Mouse (Mus musculus): ENCODE data around the gene Emx2. TPM values are rescaled to one million over a fixed set of nuclear protein-coding genes. Genes with fewer than 3 reads are reported as not detected.

The Emx2 gene
- polyA plus RNA-seq, 1 experiment from 2014 or later, result 0.37 TPM

- Histone ChIP-seq H3K4me2 (no peak overlapping the region), H3K27me3 (replicated peaks) (no peaks in the 10 kb centered on the region), H3K36me3 (no peaks in the 10 kb centered on the region), H3K9ac (no peak overlapping the region), H3K9me3 (no peaks in the 10 kb centered on the region), H3K4me3 (replicated peaks) (no peak overlapping the region), H3K4me1 (no peaks in the 10 kb centered on the region), H3K27ac (no peak overlapping the region)
- no peak for ATAC-seq (ENCODE audit: insufficient read depth, low FRiP score, low read depth)
- WGBS, result 87% methylated on average over 3 of the region's 3 CpGs
These were observed 22.4 kb downstream of the Emx2 start for GRCm38 (mm10) chr19:59480563-59480962.

- 85% methylated on average over 1 of the region's 1 CpGs for WGBS
- Histone ChIP-seq H3K9me3 (no peaks in the 10 kb centered on the region), H3K27ac (no peak overlapping the region), H3K4me2 (no peak overlapping the region), H3K4me3 (replicated peaks) (no peak overlapping the region), H3K27me3 (replicated peaks) (no peaks in the 10 kb centered on the region), H3K9ac (no peak overlapping the region), H3K36me3 (no peaks in the 10 kb centered on the region), H3K4me1 (no peaks in the 10 kb centered on the region)
- no peak for ATAC-seq (ENCODE audit: insufficient read depth, low FRiP score, low read depth)
These were observed 34.1 kb downstream of the Emx2 start for GRCm38 (mm10) chr19:59492258-59492657.

GRCm38 (mm10) chr19:59496832-59497231 is 38.7 kb downstream of the Emx2 start:
- no peak overlapping the region for H3K4me2 ChIP-seq
- H3K9ac ChIP-seq, result no peak overlapping the region
- no peak overlapping the region for H3K27ac ChIP-seq
- H3K27me3 ChIP-seq (replicated peaks), result no peaks in the 10 kb centered on the region
- WGBS, result 77% methylated on average over 4 of the region's 4 CpGs
- H3K4me1 ChIP-seq, result no peaks in the 10 kb centered on the region
- H3K4me3 ChIP-seq (replicated peaks), result no peak overlapping the region
- no peaks in the 10 kb centered on the region for H3K9me3 ChIP-seq
- H3K36me3 ChIP-seq, result no peaks in the 10 kb centered on the region
- ATAC-seq (ENCODE audit: insufficient read depth, low FRiP score, low read depth), result no peak

- no peak overlapping the region for H3K4me3 ChIP-seq (replicated peaks)
- H3K36me3 ChIP-seq, result no peaks in the 10 kb centered on the region
- WGBS, result 85% methylated on average over 2 of the region's 2 CpGs
- no peak overlapping the region for H3K9ac ChIP-seq
- H3K27me3 ChIP-seq (replicated peaks), result no peaks in the 10 kb centered on the region
- no peak overlapping the region for H3K4me2 ChIP-seq
- no peak overlapping the region for H3K27ac ChIP-seq
- ATAC-seq (ENCODE audit: insufficient read depth, low FRiP score, low read depth), result no peak
- H3K4me1 ChIP-seq, result no peaks in the 10 kb centered on the region
- H3K9me3 ChIP-seq, result no peaks in the 10 kb centered on the region
These were observed 50.7 kb downstream of the Emx2 start for GRCm38 (mm10) chr19:59508896-59509295.

GRCm38 (mm10) chr19:59513181-59513580 is 55.0 kb downstream of the Emx2 start:
- ATAC-seq (ENCODE audit: insufficient read depth, low FRiP score, low read depth), result no peak
- Histone ChIP-seq H3K4me2 (no peak overlapping the region), H3K36me3 (no peaks in the 10 kb centered on the region), H3K4me3 (replicated peaks) (no peak overlapping the region), H3K9me3 (no peaks in the 10 kb centered on the region), H3K4me1 (no peaks in the 10 kb centered on the region), H3K27me3 (replicated peaks) (no peaks in the 10 kb centered on the region), H3K9ac (no peak overlapping the region), H3K27ac (no peak overlapping the region)
- WGBS, result 70% methylated on average over 3 of the region's 3 CpGs

Other genes with a start within 250 kb of the Emx2 start
- 0.06 TPM in 1 of 2 replicates, not detected in the other for gene Kcnk18, start 239.2 kb upstream of the Emx2 start, polyA plus RNA-seq (2015; fragmentation: Nextera tagmentation; extraction: Ambion mirVana)
- 11.4 and 11.9 TPM in 2 replicates for gene Slc18a2, start 197.5 kb upstream of the Emx2 start, polyA plus RNA-seq (2015; fragmentation: Nextera tagmentation; extraction: Ambion mirVana)
- gene Rps12-ps3, start 136.1 kb upstream of the Emx2 start, polyA plus RNA-seq (2015; fragmentation: Nextera tagmentation; extraction: Ambion mirVana), result 22.8 and 65.7 TPM in 2 replicates
- 10.6 and 11.6 TPM in 2 replicates for gene Pdzd8, start 112.6 kb upstream of the Emx2 start, polyA plus RNA-seq (2015; fragmentation: Nextera tagmentation; extraction: Ambion mirVana)

Data from stomach, embryonic 15.5 days (tissue).